Mouse (Mus musculus) thymus, postnatal 0 days (tissue): ENCODE data around the gene Trio. TPM values are rescaled to one million over a fixed set of nuclear protein-coding genes. Genes with fewer than 3 reads are reported as not detected.

Experiments used
- DNase-seq: peaks from one replicate; pipeline ENCODE4 v3.0.0-alpha.2; 2015; ENCODE audit warnings: low spot score
- polyA plus RNA-seq: library from polyadenylated mRNA; unstranded; fragments of >200 nt; fragmentation: Nextera tagmentation; extraction: Ambion mirVana; gene quantifications from 2 replicates; pipeline ENCODE4 v1.2.1, GENCODE M21; 2015

Trio gene
- polyA plus RNA-seq, 1 experiment from 2014 or later = 8.0 TPM

GRCm38 (mm10) chr15:27782383-27783036 is 243.1 kb downstream of the Trio start:
- DNase-seq = no peak

DNA sequence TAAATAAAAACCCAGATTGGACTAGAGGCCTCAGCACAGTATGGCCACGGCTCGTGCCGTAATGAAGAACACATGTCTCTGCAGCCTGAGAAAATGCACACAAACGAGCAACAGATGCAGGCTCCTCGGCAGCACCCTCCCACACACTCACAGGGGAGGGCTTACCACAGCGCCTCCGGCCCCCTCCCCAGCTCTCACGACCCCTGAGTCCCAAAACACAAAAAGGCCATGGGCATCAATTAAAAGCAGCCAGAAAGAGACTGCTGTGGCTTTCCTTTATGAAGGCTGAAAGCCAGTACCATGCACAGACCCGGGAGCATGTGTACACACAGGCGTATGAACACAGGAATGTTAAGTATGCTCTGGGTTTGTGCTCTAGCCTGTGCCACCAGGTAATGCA is 245.8 kb downstream of the Trio start:
- DNase-seq = no peak

DNA sequence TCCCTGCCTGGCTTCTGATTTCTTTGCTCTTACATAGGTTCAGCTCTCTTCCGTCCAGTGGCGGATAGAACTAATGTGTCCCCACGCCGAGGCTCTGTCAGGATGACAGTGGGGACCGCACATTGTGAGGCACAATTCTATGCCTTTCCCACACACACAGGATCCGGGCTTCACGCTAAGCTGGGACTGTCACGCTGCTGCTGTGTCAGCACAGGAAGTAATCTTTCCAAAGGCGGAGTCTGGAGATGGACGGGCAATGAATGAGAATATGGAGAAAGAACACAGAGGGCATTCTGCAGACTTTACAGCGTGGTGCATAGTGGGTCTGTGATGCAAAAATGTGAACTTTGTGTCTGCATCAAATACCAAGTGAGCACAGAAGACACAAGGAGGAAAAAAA is 246.2 kb downstream of the Trio start:
- DNase-seq = no peak

DNA sequence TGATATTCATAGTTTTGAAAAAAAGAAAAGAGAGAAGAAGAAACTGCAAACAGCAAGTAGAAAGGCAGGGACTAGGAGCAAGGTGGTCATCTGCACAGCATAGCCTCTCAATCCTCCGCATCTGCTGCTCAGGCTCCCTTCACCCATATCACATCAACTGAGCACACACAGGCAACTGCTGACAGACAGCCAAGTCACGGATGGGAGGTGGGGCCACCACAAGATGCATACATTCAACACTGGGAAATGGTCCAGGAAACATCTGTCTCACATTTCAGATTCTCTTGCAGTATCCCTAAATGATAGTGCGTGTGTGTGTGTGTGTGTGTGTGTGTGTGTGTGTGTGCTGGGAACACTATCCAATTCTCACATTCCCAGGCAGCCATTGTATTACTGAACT is 247.4 kb downstream of the Trio start:
- DNase-seq = no peak

- DNase-seq = no peak
Observed at GRCm38 (mm10) chr15:27777455-27778190, 248.0 kb downstream of the Trio start.

DNA sequence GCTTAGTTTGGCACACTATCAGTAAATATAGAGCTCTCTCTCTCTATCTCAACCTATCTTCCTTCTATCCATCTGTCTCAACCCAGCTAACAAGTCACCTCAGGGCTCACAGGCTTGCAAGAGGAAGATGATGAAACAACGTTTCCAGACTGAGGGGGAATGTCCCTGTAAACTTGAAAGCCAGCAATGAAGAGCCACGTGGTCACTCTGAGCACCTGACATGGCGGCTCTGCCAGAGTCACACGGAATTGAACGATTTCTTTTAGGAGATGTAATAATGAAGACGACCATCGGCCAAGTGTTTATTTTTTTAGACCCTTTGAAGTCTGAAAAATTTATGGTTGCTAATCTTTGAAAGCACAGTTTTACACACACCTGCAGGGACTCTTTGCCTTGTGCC is 251.2 kb downstream of the Trio start:
- DNase-seq = no peak

GRCm38 (mm10) chr15:27772125-27772627 is 253.5 kb downstream of the Trio start:
- no peak for DNase-seq

DNA sequence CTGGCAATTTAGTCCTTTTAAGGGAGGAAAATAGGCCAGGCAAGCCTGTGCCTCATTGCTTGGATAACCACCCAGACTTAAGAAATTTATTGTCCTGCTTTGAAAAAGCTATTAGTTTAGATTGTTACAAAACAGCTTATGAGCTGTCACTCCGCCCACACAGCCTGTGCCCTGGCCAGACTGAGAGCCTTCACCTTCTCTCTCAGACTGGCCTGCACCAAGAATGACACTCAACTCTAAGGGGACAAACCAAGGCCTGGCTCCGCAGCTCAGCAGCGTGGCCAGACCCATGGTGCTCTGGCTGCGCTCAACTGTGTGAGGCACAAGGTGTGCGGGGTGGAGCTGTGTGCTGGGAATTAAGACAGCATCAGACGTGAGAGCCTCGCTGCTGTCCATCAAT is 254.1 kb downstream of the Trio start:
- no peak for DNase-seq

GRCm38 (mm10) chr15:27770513-27771196 is 255.0 kb downstream of the Trio start:
- no peak for DNase-seq

DNA sequence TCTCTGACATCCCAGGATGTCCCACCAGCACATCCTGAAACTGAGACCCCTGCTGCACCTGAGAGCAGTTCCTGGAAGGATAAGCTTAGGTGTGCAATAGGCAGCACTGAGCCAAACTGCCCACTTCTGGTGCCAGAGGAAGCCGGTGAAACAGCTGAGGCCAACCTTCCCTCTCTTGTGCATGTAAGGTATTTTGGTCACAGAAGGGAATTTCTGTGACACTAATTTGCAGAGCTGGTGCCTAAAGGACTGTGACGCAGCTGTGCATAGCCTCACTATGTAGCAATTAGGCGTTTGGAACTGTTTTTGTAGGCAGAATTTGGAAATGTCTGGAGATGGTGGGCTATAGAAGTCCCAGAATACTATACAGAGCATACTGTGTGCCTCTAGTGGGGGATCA is 264.2 kb downstream of the Trio start:
- no peak for DNase-seq

- DNase-seq = no peak
Observed at GRCm38 (mm10) chr15:27760655-27761054, 265.0 kb downstream of the Trio start.

DNA sequence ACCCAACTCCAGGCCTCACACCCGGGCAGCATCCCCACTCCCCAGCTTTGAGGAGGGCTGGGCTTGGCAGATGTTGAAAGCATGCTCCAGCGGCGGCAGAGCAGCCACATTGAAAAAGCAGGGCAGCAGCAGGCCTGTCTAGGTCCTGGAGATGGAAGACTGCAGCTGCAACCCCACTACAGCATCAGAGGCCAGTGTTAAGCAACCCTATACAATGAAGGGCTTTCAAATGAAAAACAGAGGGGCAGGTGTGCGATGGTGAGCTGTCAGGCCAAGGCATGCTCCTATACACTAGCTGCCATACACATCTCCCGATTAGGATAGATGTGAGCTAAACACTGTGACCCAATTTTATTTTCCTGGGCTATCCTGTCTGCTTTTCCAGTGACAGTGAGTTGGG is 265.8 kb downstream of the Trio start:
- no peak for DNase-seq

GRCm38 (mm10) chr15:27758680-27759079 is 267.0 kb downstream of the Trio start:
- no peak for DNase-seq

DNA sequence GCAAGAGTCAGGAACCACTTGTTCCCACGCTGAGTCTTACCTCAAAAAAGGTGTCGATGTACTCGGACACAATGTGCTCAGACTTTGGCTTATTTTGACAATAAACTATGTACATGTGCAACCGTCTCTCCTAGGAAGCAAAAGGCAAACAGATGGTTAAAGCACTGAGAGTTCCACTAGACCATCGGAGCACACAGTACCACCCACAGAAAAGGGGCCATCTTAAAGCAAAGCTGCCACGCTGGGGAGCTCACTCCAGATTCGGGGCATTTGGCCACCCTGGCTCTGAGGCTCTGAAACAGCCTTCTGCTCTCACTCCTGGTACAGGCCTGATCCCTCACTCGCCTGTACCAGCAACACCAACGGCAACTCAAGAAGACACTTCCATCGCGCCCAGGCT is 269.2 kb downstream of the Trio start:
- DNase-seq = no peak

DNA sequence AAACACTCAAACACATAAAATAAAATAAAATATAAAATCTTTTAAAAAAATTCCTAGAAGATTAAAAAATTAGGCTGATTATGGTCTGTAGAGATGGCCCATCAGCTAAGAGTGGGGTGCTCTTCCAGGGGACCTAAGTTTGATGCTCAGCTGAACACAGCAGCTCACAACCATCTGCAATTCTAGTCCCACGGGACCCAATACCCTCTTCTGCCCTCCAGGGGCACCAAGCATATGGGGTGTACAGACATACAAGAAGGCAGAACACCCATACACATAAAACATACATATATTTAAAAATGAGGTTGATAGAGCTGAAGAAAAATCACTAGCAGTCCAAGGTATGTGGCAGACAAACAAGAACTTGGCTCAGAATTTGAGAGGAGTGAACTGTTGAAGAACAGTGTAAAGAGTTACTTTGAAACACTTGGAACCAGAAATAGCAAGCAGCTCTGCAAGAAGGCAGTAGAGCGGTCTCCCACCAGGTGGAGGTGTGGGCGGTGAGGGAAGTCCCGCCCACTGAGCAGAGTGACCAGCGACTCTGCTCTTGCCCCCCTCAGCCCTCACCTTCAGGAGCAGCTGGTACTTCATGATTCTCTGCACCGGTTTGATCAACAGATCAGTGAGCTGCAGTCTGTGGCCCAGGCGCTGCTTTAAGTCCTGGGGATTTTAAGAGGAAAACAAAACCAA is 270.9 kb downstream of the Trio start:
- no peak for DNase-seq

DNA sequence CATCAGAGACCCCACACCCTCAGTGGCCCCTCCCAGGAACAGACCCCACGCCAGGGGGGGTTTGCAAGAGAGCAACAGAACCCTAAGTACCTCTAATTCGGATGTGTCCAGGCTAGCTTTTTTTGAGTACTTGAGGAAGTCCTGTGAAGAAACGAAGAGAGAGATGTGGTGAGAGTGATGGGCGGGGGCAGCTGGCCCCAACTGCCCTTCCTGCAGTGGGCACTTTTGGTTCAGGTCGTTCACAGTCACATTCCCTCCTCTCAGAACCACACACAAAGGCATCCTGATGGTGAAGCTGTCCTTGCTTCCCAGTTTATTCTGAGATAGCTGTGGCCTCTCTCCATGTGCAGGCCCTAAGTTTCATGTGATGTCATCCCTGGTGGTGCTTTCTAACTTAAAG is 271.7 kb downstream of the Trio start:
- no peak for DNase-seq

DNA sequence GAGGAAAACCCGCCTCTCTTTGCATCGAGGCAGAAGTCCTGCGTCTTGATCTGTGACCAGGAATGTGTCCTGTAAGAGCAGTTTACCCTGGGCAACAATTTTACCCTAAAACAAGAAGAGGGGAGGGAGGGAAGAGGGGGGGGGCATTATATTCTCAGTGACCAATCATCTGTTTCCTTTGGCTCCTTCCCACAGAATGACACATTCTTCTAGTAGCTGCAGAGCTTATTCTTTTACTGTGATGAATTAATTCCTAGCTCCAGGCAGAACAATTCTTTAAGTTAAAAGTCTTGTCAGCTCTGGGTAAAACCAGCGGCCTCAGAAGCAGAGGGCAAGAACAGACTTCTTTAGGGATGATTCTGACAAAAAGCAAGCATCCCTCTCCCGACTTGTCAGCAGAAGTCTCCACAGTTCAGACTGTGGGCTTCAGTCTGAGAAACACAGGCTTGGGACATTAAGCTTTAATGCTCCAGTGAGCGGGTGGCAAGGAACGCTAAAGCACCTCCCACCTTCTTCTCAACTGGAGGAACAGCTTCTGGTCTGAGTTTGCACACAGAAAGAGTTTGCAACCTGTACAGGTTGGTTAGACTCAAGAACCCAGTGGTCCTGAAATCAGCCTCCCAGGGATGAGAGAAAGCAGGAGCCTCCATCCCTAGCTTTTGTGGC is 272.8 kb downstream of the Trio start:
- DNase-seq = no peak

- DNase-seq = peak; percentile 79
Observed at GRCm38 (mm10) chr15:27751612-27752405, 273.8 kb downstream of the Trio start.

- no peak for DNase-seq
Observed at GRCm38 (mm10) chr15:27748739-27749138, 276.9 kb downstream of the Trio start.

- DNase-seq = no peak
Observed at GRCm38 (mm10) chr15:27747512-27747911, 278.1 kb downstream of the Trio start.
